Mouse (Mus musculus) hindbrain, embryonic 14.5 days (tissue): Measurements from ENCODE around the gene Lypd6b. TPM values are rescaled to one million over a fixed set of nuclear protein-coding genes. Genes with fewer than 3 reads are reported as not detected.

ENCODE experiments used
- ATAC-seq: fragments of 200-750 bp; cut with Nextera tagmentation; 2 replicates; pipeline ENCODE4 v1.8.0; 2017; ENCODE audit warnings: moderate number of reproducible peaks, mild to moderate bottlenecking, moderate TSS enrichment, moderate library complexity; ENCODE audit not compliant: low FRiP score
- DNase-seq: peaks from one replicate; pipeline ENCODE4 v3.0.0-alpha.2; 2015; ENCODE audit warnings: low spot score
- H3K27ac ChIP-seq: fragments of 300-500 bp; sonication (generic); 2 replicates; pipeline ENCODE4 v1.5.1; 2014; ENCODE audit warnings: mild to moderate bottlenecking, moderate library complexity
- H3K27me3 ChIP-seq: fragments of 300-500 bp; sonication (generic); 2 replicates; pipeline ENCODE4 v1.6.1; 2014; ENCODE audit warnings: mild to moderate bottlenecking, low read length, mixed read lengths; ENCODE audit not compliant: control insufficient read depth, insufficient read depth
- H3K36me3 ChIP-seq: fragments of 300-500 bp; sonication (generic); replicated peaks from 2 replicates; pipeline ENCODE4 v1.6.1; 2014; ENCODE audit not compliant: control insufficient read depth, insufficient read depth
- H3K4me1 ChIP-seq: fragments of 300-500 bp; sonication (generic); replicated peaks from 2 replicates; pipeline ENCODE4 v1.6.1; 2014; ENCODE audit warnings: antibody characterized with exemption, low read length, mixed read lengths; ENCODE audit not compliant: control insufficient read depth, insufficient read depth
- H3K4me2 ChIP-seq: fragments of 300-500 bp; sonication (generic); replicated peaks from 2 replicates; pipeline ENCODE4 v1.6.1; 2014; ENCODE audit warnings: mild to moderate bottlenecking, moderate library complexity
- H3K4me3 ChIP-seq: fragments of 300-500 bp; sonication (generic); replicated peaks from 2 replicates; pipeline ENCODE4 v1.5.1; 2014; ENCODE audit warnings: mild to moderate bottlenecking, low read length
- H3K9ac ChIP-seq: fragments of 300-500 bp; sonication (generic); 2 replicates; pipeline ENCODE4 v1.6.1; 2014
- H3K9me3 ChIP-seq: fragments of 300-500 bp; sonication (generic); 2 replicates; pipeline ENCODE4 v1.6.1; 2016; ENCODE audit warnings: low read length; ENCODE audit not compliant: control insufficient read depth
- WGBS: fragments of 180-500 bp; shearing (Covaris S2); extraction: QIAGEN DNeasy Blood & Tissue Kit; methylation state at CpG from one replicate; pipeline ENCODE4 v1.1.7; 2014; 5-methylcytosine and 5-hydroxymethylcytosine counted together
- polyA plus RNA-seq: library from polyadenylated mRNA; unstranded; fragments of >200 nt; fragmentation: Nextera tagmentation; extraction: Ambion mirVana; gene quantifications from 2 replicates; pipeline ENCODE4 v1.2.1, GENCODE M21; 2014

Lypd6b gene
- polyA plus RNA-seq, 1 experiment from 2014 or later: 14.6 TPM

GRCm38 (mm10) chr2:49846880-49847279, 59.4 kb downstream of the Lypd6b start:
- Histone ChIP-seq H3K27ac (no peak overlapping the region), H3K9ac (no peak overlapping the region), H3K4me1 (0 out of 2 replicates have a peak, but pooled peaks cover 13% of the 10 kb centered on the region), H3K4me3 (no peak overlapping the region), H3K4me2 (no peak overlapping the region), H3K36me3 (no peaks in the 10 kb centered on the region), H3K27me3 (no peaks in the 10 kb centered on the region), H3K9me3 (no peaks in the 10 kb centered on the region)
- ATAC-seq (no peak), DNase-seq (no peak)
- 89% methylated on average over 3 of the region's 3 CpGs for WGBS

- Histone ChIP-seq H3K4me2 (no peak overlapping the region), H3K27me3 (no peaks in the 10 kb centered on the region), H3K36me3 (no peaks in the 10 kb centered on the region), H3K27ac (no peak overlapping the region), H3K4me3 (no peak overlapping the region), H3K9ac (no peak overlapping the region), H3K4me1 (0 out of 2 replicates have a peak, but pooled peaks cover 13% of the 10 kb centered on the region), H3K9me3 (no peaks in the 10 kb centered on the region)
- no peak for ATAC-seq
- DNase-seq: no peak
- WGBS: 91% methylated on average over 2 of the region's 2 CpGs
Observed at GRCm38 (mm10) chr2:49847831-49848230, 60.3 kb downstream of the Lypd6b start.

- WGBS: 91% methylated on average over 1 of the region's 1 CpGs
- Histone ChIP-seq H3K27ac (no peak overlapping the region), H3K4me1 (0 out of 2 replicates have a peak, but pooled peaks cover 9% of the 10 kb centered on the region), H3K4me3 (no peak overlapping the region), H3K27me3 (no peaks in the 10 kb centered on the region), H3K9ac (no peak overlapping the region), H3K9me3 (no peaks in the 10 kb centered on the region), H3K4me2 (no peak overlapping the region), H3K36me3 (no peaks in the 10 kb centered on the region)
- ATAC-seq: no peak
- no peak for DNase-seq
Observed at GRCm38 (mm10) chr2:49849771-49850170, 62.3 kb downstream of the Lypd6b start.

- H3K9me3 ChIP-seq: no peaks in the 10 kb centered on the region
- H3K4me1 ChIP-seq: no peaks in the 10 kb centered on the region; the same call in 1 of the 2 replicates
- H3K27me3 ChIP-seq: no peaks in the 10 kb centered on the region
- H3K27ac ChIP-seq: no peak overlapping the region
- H3K36me3 ChIP-seq: no peaks in the 10 kb centered on the region
- no peak overlapping the region for H3K9ac ChIP-seq
- no peak overlapping the region for H3K4me2 ChIP-seq
- no peak overlapping the region for H3K4me3 ChIP-seq
- ATAC-seq (no peak), DNase-seq (no peak)
Observed at GRCm38 (mm10) chr2:49851977-49852376, 64.5 kb downstream of the Lypd6b start.

DNA sequence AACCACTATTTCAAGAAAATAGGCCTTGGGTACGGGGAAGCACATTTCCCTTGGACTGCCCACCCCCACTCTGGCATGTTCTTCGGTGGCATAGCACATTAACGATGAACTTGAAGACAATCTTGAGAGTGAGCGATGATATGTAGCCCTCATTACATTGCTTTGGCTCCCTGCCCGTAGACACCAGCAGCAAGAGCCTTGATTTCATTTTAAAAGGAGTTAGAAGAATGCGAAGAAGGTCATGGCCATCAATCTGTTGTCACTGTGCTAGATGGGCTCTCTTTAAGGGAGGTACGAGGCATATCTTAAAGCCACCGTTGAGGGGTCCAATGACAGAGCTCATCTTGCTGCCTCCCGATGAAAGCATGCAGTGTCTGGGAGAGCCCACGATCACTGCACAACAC, 68.7 kb downstream of the Lypd6b start:
- H3K27me3 ChIP-seq: no peaks in the 10 kb centered on the region
- H3K4me1 ChIP-seq: no peaks in the 10 kb centered on the region; the same call in 1 of the 2 replicates
- peak overlapping the region; percentile 72 for H3K27ac ChIP-seq
- H3K4me2 ChIP-seq: peak overlapping the region; percentile 27; the same call in 1 of the 2 replicates
- no peaks in the 10 kb centered on the region for H3K36me3 ChIP-seq
- DNase-seq (peak; percentile 51), ATAC-seq (peak; percentile 71; the same call in 1 of the 2 replicates)
- WGBS: 49% methylated on average over 10 of the region's 10 CpGs
- H3K9ac ChIP-seq: no peak overlapping the region
- no peaks in the 10 kb centered on the region for H3K9me3 ChIP-seq
- no peak overlapping the region for H3K4me3 ChIP-seq

GRCm38 (mm10) chr2:49856584-49856983, 69.1 kb downstream of the Lypd6b start:
- H3K27me3 ChIP-seq: no peaks in the 10 kb centered on the region
- peak overlapping the region; percentile 27; the same call in 1 of the 2 replicates for H3K4me2 ChIP-seq
- H3K9me3 ChIP-seq: no peaks in the 10 kb centered on the region
- no peaks in the 10 kb centered on the region; the same call in 1 of the 2 replicates for H3K4me1 ChIP-seq
- no peaks in the 10 kb centered on the region for H3K36me3 ChIP-seq
- peak overlapping the region; percentile 72 for H3K27ac ChIP-seq
- 58% methylated on average over 5 of the region's 5 CpGs for WGBS
- no peak for DNase-seq
- no peak overlapping the region for H3K4me3 ChIP-seq
- no peak overlapping the region for H3K9ac ChIP-seq
- ATAC-seq: peak; percentile 4; the same call in 1 of the 2 replicates

DNA sequence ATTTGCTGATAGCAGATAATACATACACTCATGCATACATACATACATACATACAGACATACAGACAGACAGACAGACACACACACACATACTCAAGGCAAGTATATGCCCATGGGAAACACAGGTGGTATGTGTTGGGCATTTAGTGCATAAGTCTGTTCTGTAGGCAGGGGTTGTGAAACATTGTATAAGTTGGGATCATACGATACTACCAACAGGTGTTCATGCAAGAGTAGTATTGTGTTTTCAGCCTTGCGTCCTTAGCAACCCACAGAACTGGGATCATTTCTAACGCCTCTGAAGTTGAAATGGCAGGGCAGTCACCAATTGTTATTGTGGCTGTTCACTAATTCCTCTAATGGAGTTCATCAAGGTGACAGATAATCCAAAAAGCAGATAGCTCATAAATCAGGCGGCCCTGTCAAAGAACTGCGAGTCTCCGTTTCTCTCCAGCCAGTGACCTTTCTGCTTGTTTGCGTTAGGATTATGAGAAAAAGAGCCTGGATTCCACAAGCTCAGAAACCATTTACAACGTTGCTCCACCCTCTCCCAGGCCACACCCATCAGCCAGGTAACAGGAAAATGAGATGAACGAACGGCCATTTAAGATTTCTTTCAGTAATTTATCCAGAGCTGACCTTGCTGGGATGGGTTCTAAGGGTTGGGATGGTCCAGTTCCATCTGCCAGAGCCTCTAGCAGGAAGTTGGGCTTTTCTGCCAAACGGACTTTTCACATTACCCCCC, 72.9 kb downstream of the Lypd6b start:
- H3K4me2 ChIP-seq: no peak overlapping the region
- no peaks in the 10 kb centered on the region for H3K36me3 ChIP-seq
- 59% methylated on average over 11 of the region's 11 CpGs for WGBS
- no peak for DNase-seq
- no peak overlapping the region for H3K9ac ChIP-seq
- no peaks in the 10 kb centered on the region for H3K27me3 ChIP-seq
- no peak overlapping the region for H3K4me3 ChIP-seq
- no peaks in the 10 kb centered on the region for H3K9me3 ChIP-seq
- H3K27ac ChIP-seq: no peak overlapping the region
- ATAC-seq: no peak
- no peaks in the 10 kb centered on the region; the same call in 1 of the 2 replicates for H3K4me1 ChIP-seq

- no peak overlapping the region for H3K27ac ChIP-seq
- H3K36me3 ChIP-seq: no peaks in the 10 kb centered on the region
- H3K4me2 ChIP-seq: no peak overlapping the region
- no peaks in the 10 kb centered on the region for H3K9me3 ChIP-seq
- ATAC-seq (no peak), DNase-seq (no peak)
- no peaks in the 10 kb centered on the region for H3K27me3 ChIP-seq
- no peak overlapping the region for H3K4me3 ChIP-seq
- 45% methylated on average over 11 of the region's 12 CpGs for WGBS
- no peak overlapping the region for H3K9ac ChIP-seq
- H3K4me1 ChIP-seq: no peaks in the 10 kb centered on the region; the same call in 1 of the 2 replicates
Observed at GRCm38 (mm10) chr2:49860969-49861592, 73.6 kb downstream of the Lypd6b start.

- no peak overlapping the region for H3K4me2 ChIP-seq
- no peak overlapping the region for H3K9ac ChIP-seq
- ATAC-seq (no peak), DNase-seq (no peak)
- no peaks in the 10 kb centered on the region for H3K9me3 ChIP-seq
- no peak overlapping the region for H3K27ac ChIP-seq
- WGBS: 77% methylated on average over 8 of the region's 8 CpGs
- H3K27me3 ChIP-seq: no peaks in the 10 kb centered on the region
- H3K4me1 ChIP-seq: no peaks in the 10 kb centered on the region; the same call in 1 of the 2 replicates
- no peak overlapping the region for H3K4me3 ChIP-seq
- H3K36me3 ChIP-seq: no peaks in the 10 kb centered on the region
Observed at GRCm38 (mm10) chr2:49861658-49862057, 74.2 kb downstream of the Lypd6b start.
